Mouse (Mus musculus): ENCODE data around the gene Med6.

The Med6 gene

DNA sequence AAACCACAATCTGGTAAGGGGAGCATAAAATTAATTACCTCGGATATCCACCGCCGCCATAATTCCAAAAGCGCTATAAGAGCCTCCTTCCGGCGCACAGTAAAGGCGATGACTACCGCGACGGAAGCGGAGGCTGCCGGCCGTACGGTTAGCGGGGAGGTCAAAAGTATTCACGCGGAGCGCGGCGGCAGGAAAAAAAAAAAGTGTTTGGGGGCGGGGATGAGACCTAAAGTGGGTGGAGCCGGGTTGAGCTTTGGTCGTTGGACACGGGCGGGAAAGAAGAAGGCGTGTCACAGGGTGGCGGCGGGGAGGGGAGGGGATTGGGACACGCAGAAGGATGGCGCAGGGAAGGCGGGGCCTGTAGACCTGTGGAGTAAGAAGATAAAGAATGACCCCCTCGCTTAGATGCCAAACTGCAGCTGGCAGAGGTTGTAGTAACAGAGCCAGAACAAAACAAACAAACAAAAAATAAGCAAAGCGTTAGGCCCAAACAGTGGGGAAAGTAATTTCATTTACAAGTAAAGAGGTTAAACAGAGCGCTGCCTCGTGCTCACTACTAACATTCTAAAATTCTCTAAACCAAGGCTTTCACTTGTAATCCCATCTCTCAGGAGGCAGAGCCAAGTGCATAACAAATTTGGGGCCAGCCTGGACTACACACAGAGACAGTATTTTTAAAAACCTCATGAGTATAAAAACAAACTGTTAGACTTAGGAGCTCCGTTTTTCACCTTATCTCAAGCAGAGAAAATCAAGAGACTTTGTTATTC, at the start of gene Med6:
Gene Med6, minus strand, starts transcription at position 107 of the 770 bp plus-strand sequence.
- peak; percentile 98 for DNase-seq

DNA sequence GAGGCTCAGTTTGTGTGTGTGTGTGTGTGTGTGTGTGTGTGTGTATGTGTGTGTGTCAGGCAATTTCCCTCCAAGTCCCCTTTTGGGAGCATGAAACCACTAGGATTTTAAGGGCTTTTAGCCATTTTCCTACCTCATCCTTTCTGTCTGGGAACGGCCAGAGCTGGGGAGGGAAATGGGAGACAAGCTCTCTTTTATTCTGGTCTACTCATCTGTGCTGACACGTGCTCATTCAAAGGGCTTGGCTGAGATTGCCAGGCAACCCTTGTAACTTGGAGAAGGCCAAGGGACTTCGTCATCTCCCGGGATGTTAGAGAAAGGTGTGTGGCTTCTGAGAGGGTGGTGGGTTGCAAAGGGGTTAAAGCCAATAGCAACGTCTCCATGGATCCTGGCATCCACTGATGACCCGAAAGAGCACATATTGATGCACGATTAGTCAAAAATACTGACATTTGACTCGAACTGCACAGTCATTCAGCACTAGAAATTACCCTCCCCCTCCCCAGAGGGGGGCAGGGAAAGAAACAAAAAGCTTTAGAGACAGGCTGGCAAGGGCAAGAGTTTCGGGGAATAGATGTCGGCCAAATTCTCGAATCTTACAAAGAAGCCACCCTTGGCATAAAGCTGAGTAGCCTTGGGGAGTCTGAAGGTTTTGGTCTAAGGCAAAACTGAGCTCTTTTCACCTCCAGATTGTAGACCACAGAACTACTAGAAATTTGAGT, 47.7 kb upstream of the Med6 start:
- DNase-seq = no peak

- DNase-seq = no peak
Observed at GRCm38 (mm10) chr12:81640656-81641055, 45.8 kb upstream of the Med6 start.

- DNase-seq = no peak
Observed at GRCm38 (mm10) chr12:81633246-81633645, 38.4 kb upstream of the Med6 start.

- DNase-seq = no peak
Observed at GRCm38 (mm10) chr12:81631661-81632401, 37.0 kb upstream of the Med6 start.

GRCm38 (mm10) chr12:81630915-81631660, 36.3 kb upstream of the Med6 start, which contains the start of gene Ttc9:
Ttc9 (plus strand) TSS chr12:81631249.
- peak; percentile 71 for DNase-seq

- peak; percentile 59 for DNase-seq
Observed at GRCm38 (mm10) chr12:81630520-81630914, 35.7 kb upstream of the Med6 start.

DNA sequence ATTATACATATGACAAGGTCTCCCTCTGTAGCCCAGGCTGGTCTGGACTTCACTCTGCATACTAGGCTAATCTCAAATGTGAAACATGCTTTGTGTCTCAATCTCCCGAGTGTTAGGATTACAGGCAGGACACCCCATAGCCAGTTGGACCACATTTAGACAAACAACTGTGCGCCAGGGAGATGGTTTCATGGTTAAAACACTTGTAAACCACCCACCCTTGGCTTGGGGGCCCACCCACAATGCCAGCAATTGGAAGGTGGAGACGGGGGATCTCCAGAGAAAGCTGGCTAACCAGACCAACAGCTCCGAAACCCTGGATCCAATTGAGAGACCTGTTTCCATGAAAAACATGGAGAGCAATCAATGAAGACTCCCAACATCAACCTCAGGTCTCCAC, 33.3 kb upstream of the Med6 start:
- DNase-seq = no peak

DNA sequence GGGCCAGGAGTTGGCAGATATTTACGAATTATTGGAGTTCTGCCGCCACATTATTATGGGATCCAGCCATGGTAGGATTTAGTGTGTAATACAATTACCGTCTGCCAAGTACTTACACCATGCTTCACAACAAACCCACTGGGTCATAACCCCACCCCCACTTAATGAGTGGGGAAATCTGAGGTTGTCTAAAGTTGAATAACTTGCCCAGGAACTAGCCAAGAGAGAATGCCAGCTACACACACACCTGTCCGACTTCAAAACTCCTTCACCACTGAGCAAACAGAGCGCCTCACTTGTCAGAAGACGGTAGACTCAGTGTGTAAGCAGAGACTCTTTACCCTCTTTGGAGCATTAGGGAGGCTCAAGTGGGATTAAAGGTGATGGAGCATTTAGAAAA, 32.6 kb upstream of the Med6 start:
- no peak for DNase-seq

DNA sequence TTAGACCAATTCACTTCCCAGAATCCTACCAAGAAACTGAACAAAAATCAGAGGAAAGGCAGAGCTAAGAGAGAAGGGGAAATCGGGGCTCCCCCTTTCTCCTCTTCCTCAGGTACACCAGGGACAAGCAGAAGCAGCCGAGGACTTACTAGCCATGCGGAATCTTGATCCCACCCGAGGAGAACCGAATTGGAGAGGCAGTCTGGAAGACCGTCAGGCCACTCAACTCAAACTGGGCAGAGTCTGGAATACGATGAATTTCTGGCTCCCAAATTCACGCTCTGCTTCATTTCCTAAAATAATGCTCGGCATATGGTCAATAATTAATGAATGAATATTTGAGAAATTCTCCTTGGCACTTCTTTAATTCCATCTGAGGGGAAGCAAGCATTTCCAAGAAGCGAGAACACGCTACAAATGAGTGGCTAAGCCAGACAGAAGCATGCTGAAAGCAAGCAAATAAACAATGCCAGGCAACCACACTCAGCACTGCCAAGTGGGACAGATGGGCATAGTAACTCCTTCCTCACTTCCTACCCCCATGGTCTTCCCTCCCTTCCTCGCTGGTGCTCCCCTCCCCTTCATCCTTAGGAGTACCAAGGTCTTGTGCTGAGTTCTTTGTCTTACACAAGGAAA, 31.5 kb upstream of the Med6 start:
- DNase-seq = no peak

GRCm38 (mm10) chr12:81623377-81623776, 28.6 kb upstream of the Med6 start:
- no peak for DNase-seq

DNA sequence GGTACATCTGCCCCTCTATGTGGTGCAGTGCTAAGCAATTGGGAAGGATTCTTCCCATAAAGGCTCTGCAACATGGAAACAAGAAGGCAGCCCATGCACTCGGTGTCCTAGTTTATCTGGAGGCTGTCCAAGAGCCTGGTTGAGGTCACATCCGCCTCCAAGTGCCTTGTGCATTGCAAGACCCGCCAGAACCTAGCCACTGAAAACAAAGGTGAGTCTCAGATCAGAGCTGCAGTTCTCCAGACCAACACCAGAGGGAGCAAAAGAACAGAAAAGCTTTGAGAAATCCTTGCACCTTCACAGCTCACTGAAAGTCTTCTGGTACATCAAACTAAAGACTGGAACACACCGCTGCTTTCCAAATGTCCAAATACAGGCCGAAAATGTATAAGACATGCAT, 24.5 kb upstream of the Med6 start:
- DNase-seq = peak; percentile 82

DNA sequence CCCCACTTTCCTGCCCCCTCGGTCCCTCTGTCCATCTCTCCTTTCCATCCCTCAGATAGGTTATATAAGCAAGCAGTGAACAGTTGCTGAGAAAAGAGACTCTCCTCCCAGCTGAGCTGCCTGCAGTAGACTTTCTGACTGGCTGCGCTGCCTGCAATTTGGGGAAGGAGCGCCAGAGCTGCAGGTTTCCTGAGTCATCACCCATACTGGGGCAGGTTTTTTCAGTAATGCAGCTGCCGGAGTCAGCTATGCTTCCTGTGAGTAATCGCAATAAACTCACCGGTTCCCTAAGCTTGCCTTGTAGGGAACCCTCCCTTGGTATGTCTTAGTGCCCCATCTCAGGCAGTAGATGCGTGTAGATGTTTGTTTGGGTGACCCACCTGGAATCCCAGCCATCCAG, 22.2 kb upstream of the Med6 start:
- DNase-seq = no peak

GRCm38 (mm10) chr12:81615807-81616206, 21.0 kb upstream of the Med6 start:
- DNase-seq = no peak

DNA sequence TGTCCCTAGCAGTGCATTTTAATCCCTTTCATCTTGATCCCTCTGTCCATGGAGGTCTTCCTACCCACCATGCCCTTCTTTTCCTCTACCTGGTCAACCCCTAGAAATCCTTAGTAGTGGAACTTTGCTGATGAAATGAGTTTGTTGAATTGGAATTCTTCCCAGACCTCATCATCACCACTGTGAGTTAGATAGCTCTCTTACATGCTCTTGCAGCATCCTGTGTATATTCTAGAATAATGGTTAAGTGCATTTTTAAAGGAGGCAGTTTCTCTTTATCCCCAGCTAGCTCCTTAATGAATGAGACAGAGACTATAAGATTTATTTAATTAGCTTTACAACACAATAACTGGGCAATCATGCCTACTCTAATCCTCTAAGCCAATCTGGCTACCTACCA, 14.6 kb upstream of the Med6 start:
- DNase-seq = no peak

- no peak for DNase-seq
Observed at GRCm38 (mm10) chr12:81604995-81605784, 10.4 kb upstream of the Med6 start.

- DNase-seq = no peak
Observed at GRCm38 (mm10) chr12:81596547-81597262, 1.9 kb upstream of the Med6 start.

DNA sequence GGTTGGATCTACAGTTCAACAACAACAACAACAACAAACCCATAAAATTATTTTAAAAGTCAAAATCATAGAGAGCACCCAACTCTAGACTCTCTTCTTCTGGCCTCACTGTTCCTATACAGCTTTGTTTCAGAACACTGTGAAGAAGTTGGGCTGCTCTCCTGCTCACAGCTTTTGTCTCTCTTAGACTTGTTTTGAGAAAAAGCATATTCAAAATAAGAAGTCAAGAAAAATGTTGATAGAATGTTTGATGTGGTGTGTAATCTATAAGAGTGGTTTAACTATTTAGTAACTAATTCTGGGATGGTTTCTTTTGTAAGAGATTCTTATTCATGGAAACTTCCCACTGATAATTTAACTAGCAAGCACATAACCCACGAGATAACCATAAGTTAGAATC, 26.4 kb downstream of the Med6 start, which contains the start of gene Adam21:
Gene Adam21, minus strand, starts transcription at position 101 of the 400 bp plus-strand sequence.
- DNase-seq = no peak

DNA sequence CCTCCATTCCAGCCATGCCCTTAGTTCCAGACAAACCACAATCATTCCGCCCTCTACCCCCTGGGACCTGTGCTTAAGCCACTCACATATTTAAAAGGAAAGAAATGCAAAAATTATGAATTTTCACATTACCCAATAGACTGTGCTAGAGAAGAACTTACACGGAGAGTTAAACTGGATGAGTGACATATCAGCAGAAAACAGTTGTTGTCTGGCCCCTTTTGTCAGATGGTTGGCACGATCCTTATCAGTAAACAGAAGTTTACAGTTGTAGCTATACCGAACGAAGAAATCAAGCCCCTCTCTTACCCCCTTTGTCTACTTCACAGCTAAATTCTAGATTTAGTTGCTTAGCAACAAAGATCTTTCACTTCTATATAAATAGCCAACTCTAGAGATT, 26.9 kb downstream of the Med6 start:
- no peak for DNase-seq

- no peak for DNase-seq
Observed at GRCm38 (mm10) chr12:81564173-81564572, 30.6 kb downstream of the Med6 start.

DNA sequence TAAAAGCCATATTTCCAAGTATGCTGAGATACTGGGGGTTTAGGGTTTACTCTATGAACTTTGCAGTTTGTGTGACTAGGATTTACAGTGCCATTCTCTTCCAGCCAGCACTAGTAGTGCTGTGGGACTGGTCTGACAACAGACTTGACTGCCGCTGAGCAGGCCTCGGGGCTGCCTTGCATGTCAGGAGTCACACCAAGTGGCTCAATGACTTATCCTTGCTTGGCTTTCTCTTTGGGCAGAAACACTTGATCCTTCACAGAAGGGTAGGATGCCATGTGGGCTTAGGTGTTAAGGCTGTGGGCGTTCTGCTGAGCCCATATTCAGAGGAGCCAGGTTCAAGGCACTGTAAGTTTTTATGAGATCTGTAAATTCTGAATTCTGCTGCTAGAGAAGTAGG, 45.5 kb downstream of the Med6 start:
- DNase-seq = no peak

Measured in embryo, embryonic 11 days (tissue).